Mouse (Mus musculus) CH12.LX (cell line): ENCODE results near the gene Pld1. TPM values are rescaled to one million over a fixed set of nuclear protein-coding genes. Genes with fewer than 3 reads are reported as not detected.

Source experiments
- DNase-seq: peaks from one replicate; pipeline ENCODE4 v3.0.0-alpha.2; 2013; ENCODE audit errors: extremely low read depth
- H3K27ac ChIP-seq: 2 replicates; pipeline ENCODE4 v1.5.1; 2012; ENCODE audit warnings: low read depth, mild to moderate bottlenecking, control low read depth, moderate library complexity; ENCODE audit not compliant: insufficient read depth
- H3K27me3 ChIP-seq: replicated peaks from 2 replicates; pipeline ENCODE3; 2012; ENCODE audit warnings: inconsistent platforms
- H3K36me3 ChIP-seq, 2 experiments: replicated peaks in 1 of 2; 2 replicates each; pipeline versions ENCODE3 to v1.6.1; 2012; ENCODE audit warnings: inconsistent platforms in 1 of 2, low read length in 1 of 2, mild to moderate bottlenecking in 1 of 2, mixed read lengths in 1 of 2, moderate library complexity in 1 of 2; ENCODE audit not compliant: control insufficient read depth in 1 of 2, insufficient read depth in 1 of 2
- H3K4me1 ChIP-seq, 2 experiments: 2 replicates each; pipeline ENCODE4 v1.6.1; 2012; ENCODE audit warnings: inconsistent platforms in 1 of 2, moderate library complexity in 1 of 2; ENCODE audit not compliant: insufficient read depth in 2 of 2, control insufficient read depth in 1 of 2
- H3K4me2 ChIP-seq: 2 replicates; pipeline ENCODE4 v1.6.1; 2012; ENCODE audit warnings: low read depth, mild to moderate bottlenecking, control low read depth; ENCODE audit not compliant: poor library complexity, insufficient read depth, severe bottlenecking
- H3K4me3 ChIP-seq, 3 experiments: fragments of 150-350 bp in 1 of 3; sonication (generic) in 1 of 3; replicated peaks in 1 of 3; 2 replicates each; pipeline versions ENCODE3 to v1.5.1; 2011 to 2012; ENCODE audit warnings: low read depth in 2 of 3, low read length in 2 of 3, mild to moderate bottlenecking in 2 of 3, moderate library complexity in 2 of 3, control low read depth in 1 of 3, improper control_type of control experiment in 1 of 3, inconsistent platforms in 1 of 3, mixed read lengths in 1 of 3; ENCODE audit not compliant: poor library complexity in 1 of 3
- H3K79me2 ChIP-seq: replicated peaks from 2 replicates; pipeline ENCODE4 v1.6.1; 2012; ENCODE audit warnings: mild to moderate bottlenecking, moderate library complexity; ENCODE audit not compliant: control insufficient read depth, poor library complexity, insufficient read depth, severe bottlenecking; ENCODE audit errors: extremely low read depth
- H3K9ac ChIP-seq: 2 replicates; pipeline ENCODE4 v1.6.1; 2012; ENCODE audit warnings: low read depth, mild to moderate bottlenecking, control low read depth, moderate library complexity; ENCODE audit not compliant: insufficient read depth
- H3K9me3 ChIP-seq: replicated peaks from 2 replicates; pipeline ENCODE3; 2012; ENCODE audit warnings: low read length, inconsistent platforms, mixed read lengths
- CHD1 ChIP-seq: IDR thresholded peaks from 2 replicates; pipeline ENCODE4 v1.6.1; 2012; ENCODE audit warnings: low read depth, low read length, improper control_type of control experiment, inconsistent platforms
- CHD2 ChIP-seq: IDR thresholded peaks from 2 replicates; pipeline ENCODE4 v1.6.1; 2011; ENCODE audit warnings: low read length, improper control_type of control experiment
- CTCF ChIP-seq, 2 experiments: IDR thresholded peaks in 1 of 2; conservative IDR thresholded peaks in 1 of 2; 2 replicates each; pipeline ENCODE4 v1.5.1; 2011 to 2012; ENCODE audit warnings: low read depth in 2 of 2, low read length in 2 of 2, improper control_type of control experiment in 1 of 2, inconsistent platforms in 1 of 2, mild to moderate bottlenecking in 1 of 2, moderate library complexity in 1 of 2
- E2F4 ChIP-seq: IDR thresholded peaks from 2 replicates; pipeline ENCODE4 v1.6.1; 2011; ENCODE audit warnings: low read depth, low read length, improper control_type of control experiment; ENCODE audit not compliant: insufficient replicate concordance
- ELF1 ChIP-seq: IDR thresholded peaks from 2 replicates; pipeline ENCODE4 v1.6.1; 2014; ENCODE audit warnings: low read depth, mild to moderate bottlenecking, inconsistent platforms, low read length, improper control_type of control experiment
- EP300 ChIP-seq: IDR thresholded peaks from 2 replicates; pipeline ENCODE4 v1.6.1; 2011; ENCODE audit warnings: low read length, improper control_type of control experiment
- JUN ChIP-seq: IDR thresholded peaks from 2 replicates; pipeline ENCODE4 v1.6.1; 2011; ENCODE audit warnings: low read depth, mild to moderate bottlenecking, low read length, improper control_type of control experiment, moderate library complexity; ENCODE audit not compliant: insufficient read depth
- MAFK ChIP-seq: IDR thresholded peaks from 2 replicates; pipeline ENCODE4 v1.6.1; 2011; ENCODE audit warnings: low read length, improper control_type of control experiment; ENCODE audit not compliant: insufficient replicate concordance
- MAX ChIP-seq: IDR thresholded peaks from 2 replicates; pipeline ENCODE4 v1.6.1; 2011; ENCODE audit warnings: low read length, improper control_type of control experiment
- MAZ ChIP-seq: IDR thresholded peaks from 2 replicates; pipeline ENCODE4 v1.6.1; 2012; ENCODE audit warnings: low read depth, mild to moderate bottlenecking, inconsistent platforms, low read length, improper control_type of control experiment, moderate library complexity
- MXI1 ChIP-seq: IDR thresholded peaks from 2 replicates; pipeline ENCODE4 v1.6.1; 2011; ENCODE audit warnings: mild to moderate bottlenecking, low read depth, low read length, improper control_type of control experiment
- MYC ChIP-seq: IDR thresholded peaks from 2 replicates; pipeline ENCODE4 v1.6.1; 2011; ENCODE audit warnings: low read depth, mild to moderate bottlenecking, improper control_type of control experiment, low read length
- NELFE ChIP-seq: IDR thresholded peaks from 2 replicates; pipeline ENCODE4 v1.6.1; 2011; ENCODE audit warnings: low read depth, low read length, improper control_type of control experiment
- NRF1 ChIP-seq: IDR thresholded peaks from 2 replicates; pipeline ENCODE4 v1.6.1; 2014; ENCODE audit warnings: low read depth, mild to moderate bottlenecking, inconsistent platforms, low read length, improper control_type of control experiment, moderate library complexity
- PAX5 ChIP-seq: IDR thresholded peaks from 2 replicates; pipeline ENCODE4 v1.6.1; 2012; ENCODE audit warnings: low read length, inconsistent platforms, mixed read lengths
- POLR2A ChIP-seq: IDR thresholded peaks from 2 replicates; pipeline ENCODE4 v1.6.1; 2011; ENCODE audit warnings: low read depth, mild to moderate bottlenecking, improper control_type of control experiment, low read length
- RAD21 ChIP-seq: IDR thresholded peaks from 2 replicates; pipeline ENCODE4 v1.6.1; 2011; ENCODE audit warnings: low read depth, mild to moderate bottlenecking, low read length, improper control_type of control experiment, moderate library complexity
- RCOR1 ChIP-seq: conservative IDR thresholded peaks from 2 replicates; pipeline ENCODE4 v1.6.1; 2012; ENCODE audit warnings: low read depth, mild to moderate bottlenecking, inconsistent platforms, low read length, improper control_type of control experiment
- SIN3A ChIP-seq: IDR thresholded peaks from 2 replicates; pipeline ENCODE4 v1.6.1; 2012; ENCODE audit warnings: low read length, improper control_type of control experiment, inconsistent platforms
- SMC3 ChIP-seq: IDR thresholded peaks from 2 replicates; pipeline ENCODE4 v1.6.1; 2011; ENCODE audit warnings: low read depth, low read length, improper control_type of control experiment
- TBP ChIP-seq: conservative IDR thresholded peaks from 2 replicates; pipeline ENCODE4 v1.6.1; 2011; ENCODE audit warnings: low read depth, low read length, improper control_type of control experiment
- TCF12 ChIP-seq: IDR thresholded peaks from 2 replicates; pipeline ENCODE4 v1.6.1; 2014; ENCODE audit warnings: low read depth, mild to moderate bottlenecking, inconsistent platforms, low read length, improper control_type of control experiment
- USF1 ChIP-seq: IDR thresholded peaks from 2 replicates; pipeline ENCODE4 v1.6.1; 2014; ENCODE audit warnings: low read depth, mild to moderate bottlenecking, inconsistent platforms, low read length, improper control_type of control experiment
- USF2 ChIP-seq: conservative IDR thresholded peaks from 2 replicates; pipeline ENCODE4 v1.6.1; 2011; ENCODE audit warnings: low read depth, low read length, improper control_type of control experiment
- ZC3H11A ChIP-seq: IDR thresholded peaks from 2 replicates; pipeline ENCODE4 v1.6.1; 2012; ENCODE audit warnings: low read depth, mild to moderate bottlenecking, inconsistent platforms, low read length, improper control_type of control experiment
- ZKSCAN1 ChIP-seq: IDR thresholded peaks from 2 replicates; pipeline ENCODE4 v1.6.1; 2012; ENCODE audit warnings: low read depth, inconsistent platforms, low read length, improper control_type of control experiment, borderline replicate concordance
- ZMIZ1 ChIP-seq: IDR thresholded peaks from 2 replicates; pipeline ENCODE4 v1.6.1; 2012; ENCODE audit warnings: low read depth, mild to moderate bottlenecking, inconsistent platforms, low read length, improper control_type of control experiment
- ZNF384 ChIP-seq: IDR thresholded peaks from 2 replicates; pipeline ENCODE4 v1.6.1; 2012; ENCODE audit warnings: low read depth, low read length, improper control_type of control experiment, inconsistent platforms
- dilution Hi-C: fragments of 300-500 bp; cut with MboI; formaldehyde crosslinking; loops from 2 replicates; pipeline ENCODE4 v1.14.3; 2020; ENCODE audit warnings: low sequenced_read_pairs; ENCODE audit not compliant: extremely low pct_unique_long_range_greater_than_20kb, extremely low pct_ligation_motif_present
- in situ Hi-C: fragments of 300-500 bp; cut with MboI; formaldehyde crosslinking; loops from 3 replicates; pipeline ENCODE4 v1.14.3; 2019; ENCODE audit warnings: low sequenced_read_pairs, low pct_ligation_motif_present, low pct_unique_long_range_greater_than_20kb, mixed read lengths
- polyA plus RNA-seq: library from polyadenylated mRNA; unstranded; fragments of >175 nt; gene quantifications from 2 replicates; pipeline ENCODE4 v1.2.1, GENCODE M21; 2012; ENCODE audit warnings: low read depth; ENCODE audit not compliant: insufficient read length
- total RNA-seq, 2 experiments: library from RNA; depleted of rRNA; stranded (reverse); fragments of 300-350 nt in 1 of 2; fragments of >200 nt in 1 of 2; gene quantifications; 2 replicates each; pipeline ENCODE4 v1.2.3; 2012 to 2014

Pld1 gene
- total and polyA plus RNA-seq, 3 experiments, result not detected

GRCm38 (mm10) chr3:28107446-28108004 lies 169.0 kb downstream of the Pld1 start:
- no peak for DNase-seq
- in situ Hi-C loops (no loop called here), dilution Hi-C loops (no loop called here)
- Histone ChIP-seq H3K4me3 (no peak overlapping the region), H3K9me3 (peaks cover 77% of the 10 kb centered on the region), H3K36me3 (no peaks in the 10 kb centered on the region), H3K4me1 (no peaks in the 10 kb centered on the region), H3K4me2 (no peak overlapping the region), H3K79me2 (no peaks in the 10 kb centered on the region), H3K27me3 (no peaks in the 10 kb centered on the region)
- TF ChIP-seq RAD21 (no peak), E2F4 (no peak), PAX5 (no peak), TCF12 (no peak), MAFK (no peak), ZNF384 (no peak), TBP (no peak), MXI1 (no peak), RCOR1 (no peak), USF2 (no peak), NRF1 (no peak), MAX (no peak), ZC3H11A (no peak), SIN3A (no peak)
- TF ChIP-seq, all 38 proteins: peak for 0
- no peak overlapping the region for H3K27ac ChIP-seq
- H3K9ac ChIP-seq, result no peak overlapping the region

GRCm38 (mm10) chr3:28111516-28111915 lies 173.0 kb downstream of the Pld1 start:
- Histone ChIP-seq H3K36me3 (no peaks in the 10 kb centered on the region), H3K4me1 (no peaks in the 10 kb centered on the region), H3K4me2 (no peak overlapping the region), H3K9me3 (peaks cover 65% of the 10 kb centered on the region), H3K79me2 (no peaks in the 10 kb centered on the region), H3K27me3 (no peaks in the 10 kb centered on the region), H3K27ac (no peak overlapping the region), H3K9ac (no peak overlapping the region), H3K4me3 (no peak overlapping the region)
- TF ChIP-seq MXI1 (no peak), MYC (no peak), PAX5 (no peak), NELFE (no peak)
- dilution Hi-C loops, result no loop called here
- no peak for DNase-seq
- in situ Hi-C loops, result no loop called here

GRCm38 (mm10) chr3:28113881-28114280 lies 175.4 kb downstream of the Pld1 start:
- Histone ChIP-seq H3K27ac (no peak overlapping the region), H3K27me3 (no peaks in the 10 kb centered on the region), H3K4me1 (no peaks in the 10 kb centered on the region), H3K9ac (no peak overlapping the region), H3K36me3 (no peaks in the 10 kb centered on the region), H3K79me2 (no peaks in the 10 kb centered on the region), H3K9me3 (peaks cover 57% of the 10 kb centered on the region), H3K4me2 (no peak overlapping the region), H3K4me3 (no peak overlapping the region)
- DNase-seq, result no peak
- TF ChIP-seq USF1, result no peak
- no peak for TF ChIP-seq SMC3
- TF ChIP-seq MAZ, result no peak
- no peak for TF ChIP-seq USF2
- TF ChIP-seq POLR2A, result no peak
- TF ChIP-seq JUN, result no peak
- TF ChIP-seq TCF12, result no peak
- no peak for TF ChIP-seq ZMIZ1
- no peak for TF ChIP-seq E2F4
- TF ChIP-seq RAD21, result no peak
- TF ChIP-seq ZKSCAN1, result no peak
- no peak for TF ChIP-seq CHD1
- TF ChIP-seq CHD2, result no peak
- TF ChIP-seq ELF1, result no peak
- TF ChIP-seq NRF1, result no peak
- no peak for TF ChIP-seq EP300
- no peak for TF ChIP-seq CTCF (conservative IDR thresholded peaks at IDR 0.05 in 1 of 2, IDR thresholded peaks at IDR 0.05 in 1 of 2; ENCODE audit: low read depth in 2 of 2, low read length in 2 of 2)
- TF ChIP-seq ZC3H11A, result no peak
- in situ Hi-C loops, result no loop called here
- dilution Hi-C loops, result no loop called here
